Mouse (Mus musculus) layer of hippocampus, adult 2 months (tissue): ENCODE data around the gene Olfr747. TPM values are rescaled to one million over a fixed set of nuclear protein-coding genes. Genes with fewer than 3 reads are reported as not detected.
"Not testable (repeated sequence)": the region's sequence is repeated elsewhere in the genome, so short reads cannot be mapped to it uniquely, and the experiment has no call there.

Source experiments
- DNase-seq, 2 experiments: peaks; one replicate each; pipeline ENCODE4 v3.0.0; 2022; ENCODE audit warnings: low spot score in 2 of 2
- H3K27ac ChIP-seq: fragments of 200-600 bp; 2 replicates; pipeline ENCODE4 v1.8.1; 2022
- H3K4me3 ChIP-seq: fragments of 200-600 bp; 2 replicates; pipeline ENCODE4 v1.8.1; 2022; ENCODE audit warnings: mild to moderate bottlenecking
- CTCF ChIP-seq: fragments of 200-600 bp; conservative IDR thresholded peaks from 2 replicates; pipeline ENCODE4 v1.8.1; 2022; ENCODE audit warnings: antibody characterized with exemption, mild to moderate bottlenecking, moderate library complexity
- long read RNA-seq, 2 experiments: library from polyadenylated mRNA; stranded (forward); transcript quantifications; one replicate each; pipeline ENCODE4 v2.0.0; 2021; ENCODE audit warnings: borderline mapping rate in 2 of 2
- total RNA-seq, 2 experiments: library from RNA; stranded (reverse); gene quantifications; 2 replicates each; pipeline ENCODE4 v1.2.3; 2021

Olfr747 gene
- total RNA-seq, result not detected
- long read RNA-seq, experiment 1, result 0 reads
- long read RNA-seq, experiment 2, result 0 reads

- no peak for TF ChIP-seq CTCF
- no peak within 1 kb of the TSS for H3K27ac ChIP-seq
- H3K4me3 ChIP-seq, result no peak within 1 kb of the TSS
- DNase-seq, result no peak
Observed at GRCm38 (mm10) chr14:50693106-50693505, at the start of gene Olfr747. Olfr747 (minus strand) TSS chr14:50693206.

GRCm38 (mm10) chr14:50741584-50741983, 48.6 kb upstream of the Olfr747 start:
- no peak overlapping the region for H3K27ac ChIP-seq
- DNase-seq, result no peak
- no peak overlapping the region for H3K4me3 ChIP-seq
- no peak for TF ChIP-seq CTCF

GRCm38 (mm10) chr14:50740334-50740733, 47.3 kb upstream of the Olfr747 start:
- H3K4me3 ChIP-seq, result no peak overlapping the region
- H3K27ac ChIP-seq, result no peak overlapping the region
- no peak for DNase-seq
- TF ChIP-seq CTCF, result no peak

- DNase-seq, H3K4me3 ChIP-seq, H3K27ac ChIP-seq: not testable (repeated sequence)
Observed at GRCm38 (mm10) chr14:50722371-50722770, 29.4 kb upstream of the Olfr747 start.

DNA sequence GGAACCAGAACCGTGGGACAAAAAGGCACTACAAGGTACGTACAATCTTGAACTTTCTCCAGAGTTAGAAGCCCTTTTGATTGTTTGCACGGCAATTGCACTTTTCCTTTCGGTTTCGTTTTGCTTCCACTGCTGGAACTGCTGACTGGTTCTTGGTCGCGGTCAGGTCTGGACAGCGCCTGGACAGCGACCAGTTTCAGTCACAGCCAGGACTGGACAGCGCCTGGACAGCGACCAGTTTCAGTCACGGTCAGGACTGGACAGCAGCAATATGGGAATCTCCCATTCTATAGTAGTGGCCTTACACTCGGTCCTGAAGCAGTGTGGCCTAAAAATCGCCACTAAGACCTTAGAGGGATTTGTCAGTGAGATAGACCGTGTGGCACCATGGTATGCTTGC, 26.9 kb upstream of the Olfr747 start:
- H3K4me3 ChIP-seq, DNase-seq, H3K27ac ChIP-seq: not testable (repeated sequence)

DNA sequence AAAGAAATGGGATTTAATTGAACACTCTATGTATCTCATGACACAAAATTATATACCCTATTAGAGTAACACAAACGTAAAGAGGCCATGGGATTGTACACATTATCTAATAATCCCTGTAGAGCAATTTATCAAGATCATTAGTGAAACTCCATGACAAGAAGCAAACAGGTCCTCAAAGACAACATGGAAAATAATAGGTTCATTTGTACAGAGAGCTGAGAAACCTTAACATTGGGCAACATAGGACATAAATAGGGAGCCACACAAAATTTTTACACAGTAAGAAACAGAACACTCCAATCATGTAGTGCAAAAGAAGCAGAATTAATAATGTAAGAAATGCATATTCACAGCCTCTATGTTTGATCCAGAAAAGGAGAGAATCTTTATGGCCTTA, 14.1 kb upstream of the Olfr747 start, which contains the start of gene Olfr748:
TSS of gene Olfr748 (plus strand) at position 301 of the 400 bp plus-strand sequence.
- Histone ChIP-seq H3K27ac (no peak within 1 kb of the TSS), H3K4me3 (no peak within 1 kb of the TSS)
- TF ChIP-seq CTCF, result no peak
- no peak for DNase-seq

GRCm38 (mm10) chr14:50646783-50647182, 46.2 kb downstream of the Olfr747 start, which contains the start of gene Olfr746:
Olfr746 (plus strand) TSS chr14:50647083.
- Histone ChIP-seq H3K4me3 (no peak within 1 kb of the TSS), H3K27ac (no peak within 1 kb of the TSS)
- no peak for DNase-seq
- TF ChIP-seq CTCF, result no peak

DNA sequence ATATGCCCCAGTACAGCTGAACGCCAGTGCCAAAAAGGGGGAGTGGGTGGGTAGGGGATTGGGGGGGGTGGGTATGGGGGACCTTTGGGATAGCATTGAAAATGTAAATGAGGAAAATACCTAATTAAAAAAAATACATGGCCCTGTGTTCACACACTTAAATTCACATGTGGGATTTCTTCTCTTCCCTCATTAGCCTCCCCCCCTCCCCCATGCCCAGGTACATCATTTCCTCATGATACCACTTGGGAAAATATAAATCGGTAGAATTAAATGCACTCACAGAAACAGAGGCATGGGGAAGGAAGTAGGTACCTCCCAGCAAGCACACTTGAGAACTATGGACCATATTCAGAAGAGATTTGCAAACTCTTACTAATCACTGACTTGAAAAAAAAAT, 53.9 kb downstream of the Olfr747 start, which contains the start of gene Olfr745:
TSS of gene Olfr745 (plus strand) at position 301 of the 400 bp plus-strand sequence.
- Histone ChIP-seq H3K4me3 (no peak within 1 kb of the TSS), H3K27ac (no peak within 1 kb of the TSS)
- DNase-seq, result no peak
- TF ChIP-seq CTCF, result no peak

Other genes starting within 250 kb of the Olfr747 start
- not detected for gene Olfr740, start 247.7 kb downstream of the Olfr747 start, total RNA-seq
- gene Olfr741, start 220.5 kb downstream of the Olfr747 start, total RNA-seq, result not detected
- not detected for gene Olfr742, start 189.6 kb downstream of the Olfr747 start, total RNA-seq
- gene Olfr743, start 171.4 kb downstream of the Olfr747 start, total RNA-seq, result not detected
- gene Olfr744, start 78.3 kb downstream of the Olfr747 start, total RNA-seq, result not detected
- gene Olfr745, start 53.8 kb downstream of the Olfr747 start, total RNA-seq, result not detected
- gene Olfr746, start 46.1 kb downstream of the Olfr747 start, total RNA-seq, result not detected
- not detected for gene Olfr748, start 14.2 kb upstream of the Olfr747 start, total RNA-seq
- not detected for gene Olfr749, start 51.9 kb upstream of the Olfr747 start, total RNA-seq
- 10 to 100 TPM; 67.0 to 69.7 TPM for gene Ttc5, start 92.3 kb upstream of the Olfr747 start, total RNA-seq
- not detected for gene Ccnb1ip1, start 114.5 kb upstream of the Olfr747 start, total RNA-seq
- gene Parp2, start 114.6 kb upstream of the Olfr747 start, total RNA-seq, result 10 to 100 TPM; 27.5 to 31.9 TPM
- gene Tep1, start 177.4 kb upstream of the Olfr747 start, total RNA-seq, result 1 to 10 TPM; 2.4 to 3.2 TPM
- gene Klhl33, start 204.3 kb upstream of the Olfr747 start, total RNA-seq, result 1 to 10 TPM; 5.4 to 5.9 TPM
- 10 to 100 TPM; 35.0 to 36.0 TPM for gene Osgep, start 231.7 kb upstream of the Olfr747 start, total RNA-seq
- gene Apex1, start 231.8 kb upstream of the Olfr747 start, total RNA-seq, result 10 to 100 TPM; 70.3 to 73.4 TPM
- gene Pip4p1, start 237.7 kb upstream of the Olfr747 start, total RNA-seq, result 10 to 100 TPM; 92.9 to 95.6 TPM
- 10 to 100 TPM; 14.0 to 17.1 TPM for gene Pnp, start 237.9 kb upstream of the Olfr747 start, total RNA-seq